Mouse (Mus musculus): Measurements from ENCODE around the gene Mpig6b.
A peak's percentile ranks its signal among the peaks of the same experiment; 100 is the strongest.

Gene Mpig6b

GRCm38 (mm10) chr17:35088151-35088550 is 22.2 kb upstream of the Mpig6b start:
- peak in 1 of 2 experiments; percentile 21 for DNase-seq (ENCODE audit: low read depth in 2 of 2, low spot score in 2 of 2)

- DNase-seq (ENCODE audit: low read depth in 2 of 2, low spot score in 2 of 2): no peak
Observed at GRCm38 (mm10) chr17:35085208-35085865, 19.4 kb upstream of the Mpig6b start, which contains the start of gene Ly6g6f. Gene Ly6g6f, minus strand, starts transcription at chr17:35085610.

DNA sequence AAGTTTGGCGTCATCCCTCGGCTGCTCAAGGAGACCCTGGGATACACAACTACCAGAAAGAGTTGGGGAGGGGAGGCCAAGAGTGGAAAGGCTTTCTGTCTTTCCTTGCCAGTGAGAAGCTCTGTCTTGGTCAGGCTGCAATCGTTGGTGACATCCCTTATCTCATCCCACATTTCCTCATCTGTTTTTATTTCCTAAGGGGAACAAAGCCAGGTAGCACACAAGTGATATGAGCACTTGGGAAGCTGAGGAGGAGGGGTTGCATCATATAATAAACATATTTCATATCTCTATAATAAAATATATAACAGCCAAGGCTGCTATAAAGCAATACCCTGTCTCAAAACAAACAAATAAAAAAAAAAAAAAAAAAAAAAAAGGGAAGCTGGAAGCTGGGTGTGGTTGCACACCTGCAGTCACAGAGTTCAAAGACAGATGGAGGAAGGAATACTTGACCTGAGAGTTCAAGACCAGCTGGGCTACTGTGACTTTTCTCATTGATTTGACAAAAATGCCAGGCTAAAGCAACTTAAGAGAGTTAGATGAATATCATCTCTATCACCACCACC is 18.0 kb upstream of the Mpig6b start:
- no peak for DNase-seq (ENCODE audit: low read depth in 2 of 2, low spot score in 2 of 2)

DNA sequence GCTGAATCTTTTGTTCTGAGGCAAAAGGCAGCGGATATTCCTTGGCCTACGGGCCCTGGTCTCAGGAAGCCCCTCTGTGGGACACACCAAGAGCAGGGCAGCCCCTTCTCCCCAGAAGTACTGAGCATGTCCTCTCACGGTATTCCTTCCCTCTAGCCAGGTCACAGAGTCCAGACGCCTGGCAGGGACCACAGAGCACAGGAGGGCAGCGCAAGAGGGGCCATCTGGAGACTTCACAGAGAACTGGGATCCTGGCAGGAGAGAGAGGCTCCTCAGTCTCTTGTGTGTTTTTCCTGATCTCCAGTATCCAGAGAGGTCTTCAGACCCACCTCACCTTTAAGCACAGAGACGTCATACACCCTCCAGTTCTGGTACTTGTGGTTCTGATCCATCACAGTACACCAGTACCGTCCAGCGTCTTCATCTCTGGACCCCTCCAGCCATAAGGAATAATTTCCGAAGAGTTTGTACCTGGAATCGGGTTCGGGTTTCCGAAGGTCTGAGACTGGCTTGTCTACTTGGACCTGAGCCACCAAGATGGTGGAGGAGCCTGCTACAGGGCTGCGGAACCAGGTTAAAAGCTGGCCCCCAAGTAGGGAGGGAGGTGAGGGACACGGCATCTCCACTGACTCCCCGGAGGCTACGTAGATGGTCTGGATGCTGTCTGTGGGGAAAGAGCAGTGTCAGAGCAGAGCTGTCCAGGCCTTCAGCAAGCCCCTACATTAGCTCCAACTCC is 17.0 kb upstream of the Mpig6b start:
- no peak for DNase-seq (ENCODE audit: low read depth in 2 of 2, low spot score in 2 of 2)

DNA sequence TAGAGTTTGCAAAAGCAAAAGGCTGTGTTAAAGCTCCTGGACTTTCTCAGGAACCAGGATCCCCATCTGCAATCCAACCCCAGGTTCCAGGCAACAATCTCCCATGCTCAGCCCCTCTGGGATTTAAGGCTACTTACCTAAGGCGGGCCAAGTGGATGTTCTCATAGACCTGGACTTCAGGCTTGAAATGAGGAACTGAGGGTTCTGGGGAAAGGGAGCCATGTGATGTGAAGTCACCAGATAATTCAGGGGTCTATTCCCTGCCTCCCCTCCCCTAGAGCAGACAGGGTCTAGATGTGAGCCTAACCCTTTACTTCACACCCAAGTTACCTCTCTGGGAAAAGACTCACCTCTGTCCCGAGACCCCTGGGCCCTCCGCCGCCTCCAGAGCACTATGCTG is 14.7 kb upstream of the Mpig6b start:
- DNase-seq (ENCODE audit: low read depth in 2 of 2, low spot score in 2 of 2): no peak

DNA sequence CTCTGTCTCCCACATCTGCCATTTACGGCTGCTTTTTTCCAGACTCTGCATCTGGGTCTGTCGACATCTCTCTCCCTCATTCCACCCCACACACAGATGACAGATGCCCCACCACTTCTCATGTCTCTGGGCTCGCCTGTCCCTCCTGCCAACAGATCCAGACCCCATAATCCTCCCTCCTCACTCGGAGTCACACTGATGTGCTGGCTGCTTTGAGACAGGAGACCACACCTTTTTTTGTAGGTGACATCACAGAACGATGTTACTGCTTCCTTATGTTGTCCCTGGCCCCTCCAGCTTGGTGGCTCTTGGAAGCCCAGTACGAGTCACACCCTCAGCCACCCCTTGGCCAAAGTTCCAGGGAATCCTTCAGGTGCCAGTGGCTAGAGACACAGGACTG is 14.3 kb upstream of the Mpig6b start:
- DNase-seq (ENCODE audit: low read depth in 2 of 2, low spot score in 2 of 2): no peak

DNA sequence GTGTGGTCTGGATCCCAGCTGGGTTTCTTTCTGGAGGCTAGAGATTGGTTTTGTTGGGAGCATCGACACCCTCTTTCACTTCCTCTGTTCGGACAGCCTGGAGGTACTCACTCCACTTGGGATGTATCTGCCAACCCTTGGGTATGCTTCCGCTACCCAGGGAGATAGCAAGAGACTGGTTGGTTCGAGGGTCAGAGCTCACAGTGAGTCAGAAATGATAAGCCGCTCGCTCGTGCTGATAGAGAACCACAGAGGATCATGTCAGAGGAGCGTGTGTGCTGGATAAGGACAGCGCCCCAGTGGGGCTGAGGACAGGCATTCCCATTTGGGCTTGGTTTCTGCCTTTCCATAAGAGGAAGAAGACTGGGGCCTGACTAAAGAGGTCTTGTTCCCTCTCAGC is 13.8 kb upstream of the Mpig6b start:
- DNase-seq (ENCODE audit: low read depth in 2 of 2, low spot score in 2 of 2): no peak

DNA sequence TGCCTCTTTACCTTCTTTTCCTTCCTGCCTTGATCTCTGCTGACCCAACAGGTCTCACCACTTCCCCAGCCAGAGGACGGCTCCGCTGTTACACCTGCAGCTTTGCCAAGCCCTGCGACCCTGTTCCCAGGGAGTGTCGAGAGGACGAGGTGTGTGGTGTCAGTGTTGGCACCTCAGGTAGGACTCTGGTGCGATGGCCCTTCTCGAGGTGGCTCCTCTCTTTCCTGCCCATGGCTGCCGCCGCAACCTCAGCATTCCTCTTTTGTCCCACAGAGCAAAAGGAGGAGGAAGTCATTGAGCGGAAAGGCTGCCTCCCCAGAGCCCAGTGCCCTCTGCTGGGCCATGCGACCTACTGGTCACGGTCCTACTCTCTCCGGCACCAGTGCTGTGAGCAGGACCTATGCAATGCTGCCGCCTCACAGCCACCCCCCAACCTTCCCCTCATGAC is 11.8 kb upstream of the Mpig6b start, which contains the start of gene Ly6g6d:
TSS of gene Ly6g6d (minus strand) at position 280 of the 448 bp plus-strand sequence.
- no peak for DNase-seq (ENCODE audit: low read depth in 2 of 2, low spot score in 2 of 2)

DNA sequence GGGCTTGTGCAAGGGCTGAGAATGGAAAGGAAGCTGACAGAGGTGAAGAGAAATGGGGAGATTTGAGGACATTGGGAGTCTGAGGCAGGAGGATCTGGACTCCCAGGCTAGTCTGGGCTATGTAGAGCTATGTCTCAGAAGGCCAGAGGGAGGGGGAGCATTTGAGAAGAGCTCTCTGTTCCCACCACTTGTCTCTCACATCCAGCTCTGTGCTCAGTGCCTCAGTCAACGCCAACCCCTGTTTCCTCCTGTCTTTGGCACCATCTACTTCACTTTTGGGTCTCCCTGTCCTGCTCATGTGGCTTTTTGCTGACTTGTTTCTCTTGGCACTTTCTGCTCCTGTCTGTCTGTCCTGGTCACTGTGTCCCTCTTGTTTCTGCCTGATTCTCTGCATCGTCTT is 11.3 kb upstream of the Mpig6b start:
- DNase-seq (ENCODE audit: low read depth in 2 of 2, low spot score in 2 of 2): no peak

GRCm38 (mm10) chr17:35076507-35077176 is 10.7 kb upstream of the Mpig6b start, which contains the start of gene Ly6g6e:
Gene Ly6g6e, plus strand, starts transcription at chr17:35076902.
- DNase-seq (ENCODE audit: low read depth in 2 of 2, low spot score in 2 of 2): no peak

DNA sequence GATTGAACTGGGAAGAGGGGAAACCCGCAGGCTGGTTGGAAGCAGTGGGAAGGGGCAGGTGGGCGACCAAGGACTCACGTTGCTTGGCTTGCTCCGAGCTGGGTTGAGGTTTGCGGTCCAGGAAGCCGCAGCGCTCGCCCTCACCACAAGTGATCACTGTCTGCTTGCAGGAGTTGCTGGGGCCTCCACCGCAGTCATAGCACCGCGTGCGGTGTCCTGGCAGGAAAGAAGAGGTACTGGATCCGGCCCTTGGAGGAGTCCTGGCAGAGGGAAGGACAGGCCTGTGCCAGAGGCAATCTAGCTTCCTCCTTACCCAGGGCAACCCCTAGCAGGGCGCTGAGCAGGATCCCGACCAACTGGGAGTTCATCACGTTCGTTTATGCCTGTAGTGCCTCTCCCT is 8.1 kb upstream of the Mpig6b start:
- DNase-seq (ENCODE audit: low read depth in 2 of 2, low spot score in 2 of 2): no peak

- no peak for DNase-seq (ENCODE audit: low read depth in 2 of 2, low spot score in 2 of 2)
Observed at GRCm38 (mm10) chr17:35071454-35071853, 5.5 kb upstream of the Mpig6b start.

DNA sequence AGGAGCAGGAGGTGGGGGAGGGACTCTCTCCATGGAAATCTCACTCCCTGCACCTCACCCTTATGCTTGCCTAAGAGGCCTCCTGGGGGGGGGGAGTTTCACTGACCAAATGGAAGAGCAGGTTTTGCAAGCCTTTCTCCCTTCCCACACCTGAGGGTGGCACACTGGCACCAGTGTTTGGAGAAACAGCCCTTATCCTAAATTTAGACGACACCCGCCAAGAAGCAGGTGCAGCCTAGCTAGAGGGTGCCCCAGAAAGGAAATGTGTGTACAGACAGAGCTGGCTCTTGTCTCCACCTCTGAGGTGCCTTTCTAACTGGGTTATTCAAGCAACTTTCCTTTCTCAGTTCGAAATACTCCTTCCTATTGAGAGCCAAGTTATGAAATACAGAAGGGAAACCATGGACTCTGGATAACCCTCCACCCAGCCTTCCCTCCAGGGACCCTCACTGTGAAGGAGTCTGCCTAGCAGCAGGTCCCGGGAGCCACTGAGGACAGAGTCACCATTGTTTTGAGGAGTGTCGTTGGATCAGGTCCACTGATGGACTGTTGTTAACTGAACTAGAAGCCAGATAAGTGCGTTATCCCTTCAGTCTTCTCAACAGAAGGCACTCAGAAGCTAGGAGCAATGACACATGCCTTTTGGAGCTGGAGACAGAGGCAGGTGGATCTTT is 4.7 kb upstream of the Mpig6b start:
- DNase-seq (ENCODE audit: low read depth in 2 of 2, low spot score in 2 of 2): no peak

DNA sequence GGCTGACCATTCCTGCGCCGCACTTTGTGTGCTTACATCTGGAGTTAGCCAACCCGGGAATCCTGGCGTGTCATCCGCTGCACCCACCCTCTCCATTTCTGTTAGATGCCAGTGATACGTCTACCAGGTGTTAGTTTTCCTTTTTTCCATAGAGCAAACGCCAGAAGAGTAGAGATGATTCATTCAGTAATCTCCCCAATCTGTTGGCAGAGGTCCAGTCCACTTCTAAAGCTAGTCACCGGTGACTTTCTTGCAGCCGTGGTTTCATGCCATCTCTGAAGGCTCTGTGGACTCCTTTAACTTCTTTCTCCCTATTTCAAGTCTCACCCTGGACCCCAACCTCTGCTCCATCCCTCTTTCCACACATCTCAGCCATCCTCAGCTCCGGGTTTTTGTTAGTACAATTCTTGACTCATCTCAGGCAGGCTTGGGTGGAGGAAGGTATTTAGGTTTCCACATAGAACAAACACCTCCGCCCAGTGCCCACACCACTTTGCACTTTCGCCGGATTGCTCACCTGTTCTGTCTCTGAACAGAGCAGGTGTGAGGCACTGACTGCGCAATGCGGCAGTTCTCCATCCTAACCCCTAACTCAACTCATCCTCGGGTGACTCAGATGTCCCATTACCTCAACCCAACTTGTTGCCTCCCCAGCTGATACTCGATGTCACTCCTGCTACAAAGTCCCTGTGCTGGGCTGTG is 2.4 kb upstream of the Mpig6b start:
- DNase-seq (ENCODE audit: low read depth in 2 of 2, low spot score in 2 of 2): no peak

- no peak for DNase-seq (ENCODE audit: low read depth in 2 of 2, low spot score in 2 of 2)
Observed at GRCm38 (mm10) chr17:35064951-35065947, 735 bp downstream of the Mpig6b start, which contains the start of gene Ly6g6c. Gene Ly6g6c, plus strand, starts transcription at chr17:35065388.

- DNase-seq (ENCODE audit: low read depth in 2 of 2, low spot score in 2 of 2): no peak
Observed at GRCm38 (mm10) chr17:35064378-35064877, 1.6 kb downstream of the Mpig6b start.

DNA sequence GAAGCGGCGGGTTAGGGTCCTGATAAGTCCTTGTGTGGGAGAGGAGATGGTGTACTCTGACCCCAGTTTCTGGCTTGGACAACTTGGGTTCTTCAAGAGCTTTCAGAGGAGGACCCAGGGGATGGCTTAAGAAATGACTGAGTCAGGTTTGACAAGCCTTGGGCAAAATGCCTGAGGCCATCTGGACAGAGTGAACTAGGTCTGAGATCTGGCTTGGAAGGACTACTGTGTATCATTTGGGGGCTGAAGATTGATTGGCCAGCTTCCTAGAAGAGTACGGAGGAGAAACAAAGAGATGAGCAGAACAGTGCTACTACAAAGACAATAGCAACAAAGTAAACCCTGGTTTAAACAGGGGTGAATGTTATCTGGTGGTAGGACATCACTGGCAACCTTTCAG is 2.5 kb downstream of the Mpig6b start:
- no peak for DNase-seq (ENCODE audit: low read depth in 2 of 2, low spot score in 2 of 2)

DNA sequence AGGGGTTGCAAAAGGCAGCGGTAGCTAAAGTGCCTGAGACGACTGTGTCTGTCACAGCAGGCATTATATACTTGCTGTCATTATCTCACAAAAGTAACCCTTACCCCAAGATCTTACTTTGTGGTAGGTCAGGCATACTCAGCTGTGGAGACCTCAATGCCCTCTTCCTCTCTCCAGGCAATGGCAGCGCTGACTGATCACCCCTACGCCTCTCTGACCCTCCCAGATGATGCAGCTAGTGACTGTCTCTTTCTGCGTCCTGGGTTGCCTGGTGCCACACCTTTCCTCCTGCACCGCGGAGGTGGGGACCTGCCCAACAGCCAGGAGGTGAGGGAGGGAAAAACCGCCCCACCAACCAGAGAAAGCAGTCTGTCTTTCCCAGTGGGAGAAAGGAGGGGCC is 4.7 kb downstream of the Mpig6b start:
- DNase-seq (ENCODE audit: low read depth in 2 of 2, low spot score in 2 of 2): no peak

DNA sequence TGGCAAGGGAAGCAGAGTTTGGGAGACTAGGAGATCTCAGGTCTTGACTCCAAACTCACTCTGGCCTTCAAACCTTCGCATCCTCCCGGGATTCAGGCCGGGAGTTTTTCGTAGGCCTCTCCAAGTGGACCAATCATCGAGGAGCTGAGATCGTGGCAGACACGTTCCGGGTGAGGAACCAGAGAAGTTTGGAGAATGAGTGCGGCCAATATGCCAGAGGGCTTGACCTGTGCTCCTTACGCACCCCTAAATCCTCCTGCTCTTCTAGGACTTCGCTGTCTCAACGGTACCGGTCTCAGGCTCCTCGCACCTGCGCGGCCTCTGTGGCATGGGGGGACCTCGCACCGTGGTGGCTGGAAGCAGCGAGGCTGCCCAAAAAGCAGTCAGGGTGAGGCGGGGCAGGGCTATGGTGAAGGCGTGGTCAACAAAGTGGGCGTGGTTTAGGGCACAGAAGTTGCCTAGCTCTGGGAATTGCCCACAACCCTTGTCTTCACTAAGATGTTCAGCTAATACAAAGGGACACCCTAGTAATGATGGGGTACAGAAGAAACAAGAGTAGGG is 5.2 kb downstream of the Mpig6b start:
- DNase-seq (ENCODE audit: low read depth in 2 of 2, low spot score in 2 of 2): no peak

Measured in CD8-positive naive resting alpha-beta T cell, adult 2 months (primary cell).